Mouse (Mus musculus) G1E (cell line): ENCODE results near the gene Trim2.

Experiments
- CTCF ChIP-seq: IDR thresholded peaks from 2 replicates; pipeline ENCODE4 v1.5.1; 2012; ENCODE audit warnings: low read depth, low read length, inconsistent platforms, mixed read lengths
- GATA1 ChIP-seq: IDR thresholded peaks from 2 replicates; pipeline ENCODE4 v1.6.1; 2012; ENCODE audit warnings: borderline replicate concordance, low read length, inconsistent platforms, mixed read lengths
- TAL1 ChIP-seq: conservative IDR thresholded peaks from 2 replicates; pipeline ENCODE4 v1.6.1; 2012; ENCODE audit warnings: low read depth, low read length, inconsistent platforms, mixed read lengths

DNA sequence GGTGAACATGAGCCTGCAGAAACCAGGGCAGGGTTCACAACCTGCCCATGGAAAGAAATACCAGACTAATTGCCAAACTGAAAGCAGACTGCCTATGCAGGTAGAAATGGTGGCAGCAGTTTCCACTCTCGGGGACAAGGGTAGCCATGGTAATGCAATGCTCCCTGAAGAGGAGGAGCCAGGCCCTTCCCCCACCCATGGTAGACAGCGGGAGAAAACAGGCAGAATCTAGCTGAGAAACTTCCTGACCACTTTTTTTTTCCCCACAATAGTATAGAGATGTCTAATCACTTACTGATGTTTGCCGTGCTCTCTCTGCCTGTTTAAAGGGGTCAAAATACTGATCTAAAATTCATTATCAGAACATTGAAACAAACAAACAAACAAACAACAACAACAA, 17.8 kb upstream of the Trim2 start:
- TF ChIP-seq GATA1 (no peak), CTCF (no peak), TAL1 (no peak)
